Mouse (Mus musculus) G1E-ER4 (cell line): ENCODE measurements around the gene 4933407L21Rik. TPM values are rescaled to one million over a fixed set of nuclear protein-coding genes. Genes with fewer than 3 reads are reported as not detected.

Source experiments
- GATA1 ChIP-seq: IDR thresholded peaks from one replicate; pipeline ENCODE4 v1.8.0; 2012; ENCODE audit warnings: low read length, inconsistent platforms
- polyA plus RNA-seq: library from polyadenylated mRNA; stranded (reverse); fragments of >175 nt; gene quantifications from 2 replicates; pipeline ENCODE4 v1.2.3, GENCODE M21; 2012

Gene 4933407L21Rik
- polyA plus RNA-seq, result not detected in 2 replicates

DNA sequence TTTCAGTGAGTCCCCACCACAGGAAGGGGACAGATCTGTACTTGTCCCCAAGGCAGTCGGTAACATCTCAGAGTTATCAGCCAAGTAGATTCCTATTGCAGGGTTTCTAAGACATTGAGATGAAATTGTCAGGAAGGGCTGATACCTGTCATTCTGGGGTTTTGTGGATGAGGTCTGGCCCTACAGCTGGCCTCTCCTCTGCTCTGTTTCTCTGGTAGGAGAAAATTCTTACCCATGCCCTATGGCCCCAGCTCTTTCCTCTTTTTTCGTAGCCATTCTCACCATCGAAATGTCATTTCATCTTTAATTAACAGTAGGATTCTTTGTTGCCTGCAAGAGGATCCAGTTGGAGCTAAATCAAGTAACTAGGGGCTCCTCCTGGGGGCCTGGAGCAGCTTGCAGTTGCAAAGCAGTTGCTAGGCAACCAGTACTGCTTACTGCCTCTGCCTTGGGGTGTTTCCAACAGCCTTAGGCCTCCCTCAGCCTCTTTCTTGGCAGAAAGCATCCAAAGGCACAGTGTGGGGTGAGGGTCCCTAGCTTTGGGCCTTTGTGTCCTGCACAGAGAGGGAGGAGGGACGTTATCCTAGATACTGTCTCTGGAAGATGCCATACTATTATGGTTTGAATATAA, at the start of gene 4933407L21Rik:
4933407L21Rik (plus strand) TSS at position 427 of the 631 bp plus-strand sequence.
- TF ChIP-seq GATA1, result no peak

DNA sequence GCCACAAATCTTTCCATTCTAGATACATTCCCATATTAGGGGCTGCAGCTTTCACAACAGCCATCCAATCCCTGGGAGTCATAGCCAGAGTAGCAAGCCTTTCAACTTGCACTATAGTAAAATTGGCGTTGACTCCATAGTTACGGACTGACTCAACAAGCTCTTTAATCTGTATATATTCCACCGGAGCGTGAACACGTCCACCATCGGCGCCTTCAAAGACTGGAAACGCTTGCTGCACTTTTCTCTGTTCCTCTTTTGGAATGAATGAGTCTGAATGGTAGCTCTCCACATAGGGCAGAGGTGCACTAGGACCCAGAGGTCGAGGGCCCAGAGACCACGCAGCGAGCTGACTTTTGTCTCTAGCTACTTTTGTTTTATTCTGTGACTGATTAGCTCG, 46.3 kb upstream of the 4933407L21Rik start:
- TF ChIP-seq GATA1, result no peak

DNA sequence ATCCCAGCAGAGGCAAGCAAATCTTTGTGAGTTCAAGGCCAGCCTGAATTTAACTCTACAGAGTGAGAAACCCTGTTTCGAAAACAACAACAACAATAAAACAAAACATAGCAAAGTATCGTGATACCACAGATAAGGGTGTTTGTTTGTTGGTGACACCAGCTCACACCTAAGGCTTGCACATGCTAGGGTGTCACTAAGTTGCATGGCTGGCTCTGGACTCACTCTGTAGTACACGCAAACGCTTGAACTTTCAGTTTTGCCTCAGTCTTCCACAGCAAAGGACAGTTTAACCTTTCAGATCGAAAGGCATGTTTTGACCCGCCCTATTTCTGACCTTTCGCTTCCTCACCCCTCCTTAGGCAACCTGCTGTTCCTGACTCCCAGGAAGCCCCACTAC, 41.1 kb upstream of the 4933407L21Rik start:
- no peak for TF ChIP-seq GATA1

DNA sequence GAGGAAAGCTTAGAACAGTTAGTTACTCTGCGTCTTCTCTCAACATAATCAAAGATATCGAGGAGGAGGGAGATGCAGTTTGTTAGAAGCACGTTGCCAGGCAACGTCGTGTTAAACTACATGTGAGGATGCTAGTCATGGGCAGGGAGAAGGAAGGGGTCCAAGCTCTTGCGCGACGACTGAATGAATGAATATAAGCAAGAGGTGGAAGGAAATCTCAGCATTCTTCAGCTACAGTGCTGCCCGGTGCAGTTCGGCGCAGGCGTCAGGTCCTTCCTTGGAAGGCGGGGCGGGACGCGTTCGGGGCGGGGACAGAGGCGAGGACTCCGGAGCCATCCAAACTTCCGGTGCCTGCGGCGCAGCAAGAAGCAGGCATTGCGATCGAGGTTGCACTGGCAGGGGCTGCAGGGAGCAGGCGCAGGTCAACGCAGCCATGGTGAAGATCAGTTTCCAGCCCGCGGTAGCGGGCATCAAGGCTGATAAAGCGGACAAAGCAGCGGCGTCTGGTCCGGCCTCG, 34.0 kb upstream of the 4933407L21Rik start, which contains the start of gene Itm2c:
Itm2c (plus strand) TSS at position 51 of the 517 bp plus-strand sequence.
- no peak for TF ChIP-seq GATA1

DNA sequence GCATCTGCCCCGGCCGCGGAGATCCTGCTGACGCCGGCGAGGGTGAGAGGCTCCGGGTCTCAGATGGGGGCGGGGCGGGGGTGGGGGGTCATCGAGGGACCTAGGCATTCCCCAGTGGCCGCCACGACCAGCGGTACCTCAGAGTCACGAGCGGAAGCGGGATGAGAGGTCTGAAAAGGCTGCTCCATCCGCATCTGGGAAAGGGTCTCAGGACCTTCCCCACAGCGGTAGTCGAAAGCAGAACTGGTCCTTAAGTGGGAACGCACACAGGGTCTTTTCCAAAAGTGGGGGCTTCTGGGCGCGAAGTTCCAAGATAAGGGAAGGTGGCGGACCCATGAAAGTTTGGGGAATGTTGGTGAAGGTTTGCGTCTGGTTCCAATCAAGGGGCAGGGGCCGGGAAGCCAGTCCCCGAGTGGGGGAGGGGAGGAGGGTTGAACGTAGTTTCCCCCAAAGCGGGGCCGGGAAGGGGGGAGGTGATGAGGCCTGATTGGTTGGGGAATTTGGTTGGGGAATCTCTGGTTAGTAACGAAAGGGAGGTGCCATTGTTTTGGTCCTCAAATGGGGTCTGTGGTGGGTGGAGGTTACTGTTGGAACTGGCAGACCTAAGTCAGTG, 33.4 kb upstream of the 4933407L21Rik start:
- TF ChIP-seq GATA1, result no peak

DNA sequence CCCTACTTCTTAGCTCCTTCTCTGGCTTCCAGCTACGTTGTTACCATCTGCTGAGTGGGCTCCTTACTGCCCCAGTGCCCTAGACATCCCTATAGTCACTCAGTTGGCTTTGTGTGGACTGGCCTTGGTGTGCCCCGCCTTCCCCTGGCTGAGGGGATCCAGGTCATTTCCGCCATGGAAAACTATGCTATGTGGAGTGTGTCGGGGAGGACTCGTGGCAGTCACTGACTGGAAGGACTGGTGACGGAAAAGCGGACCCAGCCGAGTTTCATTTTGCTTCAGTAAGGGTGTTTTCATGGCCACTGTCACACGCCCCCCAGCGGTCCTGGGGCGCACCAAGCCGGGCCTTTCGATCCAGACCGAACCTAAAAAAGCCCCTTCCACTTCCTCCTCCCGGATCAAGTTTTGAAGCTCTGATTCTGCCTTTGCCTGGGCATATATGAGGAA, 32.9 kb upstream of the 4933407L21Rik start:
- TF ChIP-seq GATA1, result no peak

DNA sequence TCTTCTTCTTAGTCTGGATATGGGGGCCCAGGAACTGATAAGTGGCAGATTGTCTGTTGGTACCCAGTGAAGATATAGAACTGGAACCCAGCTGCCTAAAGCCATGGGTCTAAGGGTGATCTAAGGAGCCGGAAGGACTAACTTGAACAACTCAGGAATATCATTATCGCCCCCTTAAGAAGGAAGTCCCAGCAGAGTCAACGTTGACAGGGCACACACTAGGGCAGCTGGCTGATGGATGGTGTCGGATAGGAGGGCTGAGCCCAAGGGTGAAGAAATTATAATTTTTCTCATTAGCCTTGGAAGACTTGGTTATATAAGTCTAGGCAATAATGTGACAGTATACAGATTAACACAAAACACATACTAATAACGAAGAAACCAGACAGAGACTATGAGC, 32.2 kb upstream of the 4933407L21Rik start:
- no peak for TF ChIP-seq GATA1

DNA sequence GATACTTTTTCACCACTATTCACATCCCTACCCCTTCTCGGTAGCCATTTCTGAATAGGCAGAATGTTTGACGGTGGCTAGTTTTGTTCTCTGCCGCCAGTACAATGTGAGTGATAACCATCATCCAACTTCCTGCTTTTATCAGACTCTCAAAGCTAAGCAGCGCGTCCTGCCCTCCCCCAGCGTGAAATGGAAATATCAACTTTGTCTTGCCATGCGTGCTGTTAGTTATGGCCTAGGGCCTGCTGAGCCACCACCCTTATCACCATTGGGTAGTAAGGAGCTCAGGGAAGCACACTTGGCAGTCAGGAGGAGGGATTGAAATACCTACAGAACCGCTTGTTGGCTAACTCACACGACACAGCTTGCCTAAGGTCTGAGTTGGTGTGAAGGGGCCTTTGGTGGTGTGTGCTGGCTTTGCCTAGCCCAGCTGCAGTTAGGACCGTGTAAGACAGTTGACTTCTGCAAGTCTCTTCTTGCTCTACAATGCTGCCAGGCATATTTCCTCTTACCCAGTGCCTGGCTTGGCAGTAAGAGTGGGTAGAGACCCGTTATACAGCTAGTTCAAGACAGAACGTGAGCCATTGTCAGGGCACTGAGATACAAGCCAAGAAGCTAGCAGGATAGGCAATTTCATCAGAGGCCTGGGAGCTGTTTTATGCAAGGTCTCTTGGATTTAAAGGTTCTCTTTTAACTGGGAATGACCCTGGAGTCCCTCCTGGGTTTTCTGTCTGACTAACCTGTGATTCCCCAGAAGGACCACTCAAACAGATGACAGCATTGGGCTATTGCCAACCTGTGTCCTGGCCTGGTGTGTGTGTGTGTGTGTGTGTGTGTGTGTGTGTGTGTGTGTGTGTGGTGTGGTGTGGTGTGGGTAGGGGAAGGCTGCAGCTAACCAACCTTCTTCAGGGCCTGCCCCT, 31.2 kb upstream of the 4933407L21Rik start:
- TF ChIP-seq GATA1, result peak; percentile 24

DNA sequence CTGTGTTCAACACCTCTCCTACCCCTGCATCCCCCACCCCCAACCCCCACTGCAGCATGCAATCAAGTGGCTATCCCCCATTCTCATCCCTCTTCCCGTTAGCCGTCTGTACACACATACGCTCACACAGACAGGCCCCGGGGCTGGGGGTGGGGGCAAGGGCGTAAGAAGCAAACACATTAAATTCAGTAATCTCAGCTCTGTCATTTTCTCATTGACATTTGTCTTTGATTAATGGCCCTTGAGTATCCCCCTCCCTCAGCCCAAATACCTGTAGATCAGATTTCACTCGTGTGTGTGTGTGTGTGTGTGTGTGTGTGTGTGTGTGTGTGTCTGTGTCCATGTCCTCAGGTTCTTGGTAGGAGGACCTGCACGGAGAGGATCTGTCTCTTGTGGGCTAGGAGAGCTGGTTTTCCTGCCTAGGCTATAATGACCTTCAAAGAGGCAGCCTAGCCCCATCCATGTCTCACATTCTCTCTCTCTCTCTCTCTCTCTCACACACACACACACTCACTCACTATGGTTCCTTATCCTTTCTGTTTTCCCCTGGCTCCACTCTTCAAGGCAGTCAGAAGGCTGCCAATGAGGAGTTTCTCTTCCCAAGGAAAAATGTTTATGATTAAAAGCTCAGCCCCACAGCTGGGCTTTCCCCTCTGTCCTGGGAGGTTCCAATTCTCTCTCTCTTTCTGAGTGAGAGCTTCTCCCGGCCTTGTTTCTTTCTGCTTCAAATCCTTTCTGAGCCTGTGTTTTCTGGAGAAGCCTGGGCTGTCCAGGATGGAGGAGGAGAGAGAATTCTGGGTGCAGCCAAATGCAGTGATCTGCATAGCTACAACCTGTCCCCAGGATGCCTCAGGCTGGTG, 30.2 kb upstream of the 4933407L21Rik start:
- no peak for TF ChIP-seq GATA1

DNA sequence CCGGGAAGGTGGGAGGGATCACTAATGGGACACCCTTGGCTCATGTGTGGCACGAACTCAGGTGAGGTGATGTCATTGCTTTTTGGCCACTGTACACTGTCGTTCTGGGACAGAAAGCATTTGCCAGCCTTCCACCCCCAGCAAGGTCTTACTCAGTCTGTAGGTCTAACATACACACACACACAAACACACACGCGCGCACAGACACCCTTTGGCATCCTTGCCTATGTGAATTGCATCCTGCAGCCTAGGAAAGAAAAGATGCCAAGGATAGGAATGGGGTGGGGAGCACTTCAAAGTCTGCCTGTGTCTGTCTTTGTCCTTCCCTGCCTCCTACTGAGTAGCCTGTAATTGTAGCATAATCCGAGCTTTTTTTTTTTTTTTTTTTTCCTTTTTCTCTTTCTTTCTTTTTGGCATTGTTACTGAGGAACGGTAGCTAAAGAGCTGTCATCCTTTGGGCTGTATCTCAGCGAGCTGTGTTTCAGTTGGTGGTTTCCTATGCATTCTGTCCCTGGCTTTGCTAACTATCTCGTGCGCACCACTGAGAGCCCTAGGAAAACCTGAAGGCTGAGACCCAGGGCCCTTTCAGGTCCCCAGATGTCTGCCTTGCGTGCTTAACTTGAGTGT, 29.4 kb upstream of the 4933407L21Rik start:
- TF ChIP-seq GATA1, result no peak

DNA sequence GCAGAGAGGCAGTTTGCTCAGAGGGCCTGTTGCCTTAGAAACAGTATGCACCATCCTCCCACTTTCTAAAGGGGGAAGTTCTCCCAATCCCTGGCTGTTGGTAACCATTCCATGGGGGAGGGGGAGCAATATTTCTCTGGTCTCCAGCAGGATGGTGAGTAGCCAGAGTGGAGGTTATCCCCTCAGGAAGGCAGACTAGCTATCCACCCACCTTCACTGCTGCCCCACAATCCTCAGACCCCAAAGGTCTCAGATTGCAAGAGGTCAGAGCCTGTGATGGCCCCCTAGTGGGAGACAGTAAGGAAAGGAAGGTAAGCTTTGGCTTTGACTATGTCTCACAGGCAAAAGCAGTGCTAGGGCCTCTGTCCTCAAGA, 28.9 kb upstream of the 4933407L21Rik start:
- no peak for TF ChIP-seq GATA1

DNA sequence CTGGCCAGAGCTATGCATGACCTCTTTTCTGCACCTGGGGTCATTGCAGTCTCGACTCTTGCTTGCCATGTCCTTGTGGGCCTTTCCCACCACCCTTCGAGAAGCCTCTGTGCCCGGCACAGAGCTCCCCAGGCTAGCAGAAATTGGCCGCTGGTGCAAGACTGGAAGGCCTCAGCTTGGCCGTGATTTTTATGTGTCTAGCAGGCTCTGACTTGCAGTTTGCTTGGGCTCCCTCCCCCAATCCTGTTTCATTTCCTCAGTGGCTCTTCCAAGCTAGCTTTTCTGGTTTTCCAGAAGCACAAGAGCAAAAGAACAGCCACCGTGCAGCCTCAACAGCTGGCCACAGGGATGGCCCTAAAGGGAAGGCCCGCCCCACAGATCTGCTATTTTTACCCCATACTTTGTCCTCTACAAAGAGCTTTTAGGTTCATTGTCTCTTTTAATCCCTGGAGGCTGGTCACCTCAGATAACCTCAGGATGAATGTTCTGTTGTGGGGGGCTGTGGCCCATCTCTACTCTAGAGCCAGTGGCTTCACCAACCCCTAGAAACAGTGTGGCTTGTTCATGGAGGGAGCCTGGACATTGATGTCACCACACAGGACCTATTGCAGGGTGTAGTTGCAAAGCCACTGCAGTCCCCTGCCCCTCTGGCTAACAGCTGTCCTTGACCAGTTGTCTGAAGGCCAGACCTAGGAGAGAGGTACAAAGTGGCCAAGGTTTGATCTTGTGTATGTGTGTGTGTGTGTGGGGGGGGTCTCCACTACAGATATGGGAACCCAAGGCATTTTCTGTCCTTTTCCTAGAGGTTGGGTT, 27.6 kb upstream of the 4933407L21Rik start:
- TF ChIP-seq GATA1, result no peak

DNA sequence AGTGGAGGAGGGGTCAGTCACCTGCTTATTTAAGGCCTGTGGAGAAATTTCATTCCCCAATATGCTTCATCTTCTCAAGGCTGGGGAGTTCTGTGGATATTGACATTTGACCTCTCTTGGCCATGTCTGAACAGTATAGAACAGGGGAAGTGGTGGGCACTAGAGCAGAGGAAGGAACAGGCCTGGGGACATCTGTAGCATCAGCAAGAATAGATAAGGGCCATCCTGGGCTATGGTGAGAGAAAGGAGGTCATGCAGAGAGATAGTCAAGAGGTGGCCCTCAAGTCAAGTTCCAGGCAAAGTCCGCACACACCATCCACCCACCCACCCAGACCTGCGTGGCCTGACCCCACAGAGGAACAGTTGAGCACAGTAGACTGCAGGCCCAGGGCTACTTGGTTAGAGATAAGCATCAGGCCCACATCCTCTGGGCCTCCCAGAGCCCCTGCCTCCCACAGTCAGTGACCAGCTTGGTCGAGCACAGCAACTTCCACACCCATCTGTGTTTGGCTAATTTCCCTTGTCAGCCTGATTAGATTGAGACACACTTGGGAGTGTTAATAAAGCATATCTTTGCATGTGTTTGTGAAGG, 26.7 kb upstream of the 4933407L21Rik start:
- TF ChIP-seq GATA1, result no peak
